Mouse (Mus musculus): ENCODE measurements at regions not wholly inside any gene's neighbourhood (a gene's known extent, or its start where the extent isn't known, plus 50 kb on each side); places are given as distances from the start of the nearest gene placed in this dataset.

DNA sequence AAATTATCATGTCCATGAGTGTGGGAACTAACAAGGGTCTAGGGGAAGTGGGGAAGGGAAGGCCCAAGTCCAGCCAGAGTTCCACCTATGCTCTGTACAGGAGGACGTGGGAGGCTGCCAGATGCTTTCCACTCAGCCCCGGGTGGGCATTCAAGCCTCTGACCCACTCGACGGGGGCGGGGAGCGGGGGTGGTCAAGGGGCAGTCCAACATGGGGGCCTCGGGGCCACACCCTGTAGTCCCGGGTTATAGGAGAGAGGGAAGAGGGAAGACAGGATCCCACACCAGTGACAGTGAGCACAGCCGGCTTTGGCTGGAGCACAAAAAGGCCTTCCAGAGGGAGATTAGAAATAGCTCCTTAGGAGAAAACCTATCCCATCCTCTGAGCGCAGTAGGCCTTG is 283.1 kb upstream of the Ddi1 start:
- WGBS, result 73% methylated on average over 10 of the region's 10 CpGs
- Histone ChIP-seq H3K9me3 (no peaks in the 10 kb centered on the region), H3K27ac (no peak overlapping the region), H3K36me3 (no peaks in the 10 kb centered on the region), H3K4me3 (no peak overlapping the region), H3K4me2 (no peak overlapping the region), H3K9ac (no peak overlapping the region), H3K27me3 (no peaks in the 10 kb centered on the region), H3K4me1 (replicated peaks) (no peaks in the 10 kb centered on the region)
- ATAC-seq (ENCODE audit: low FRiP score), result no peak; the same call in 1 of the 2 replicates

DNA sequence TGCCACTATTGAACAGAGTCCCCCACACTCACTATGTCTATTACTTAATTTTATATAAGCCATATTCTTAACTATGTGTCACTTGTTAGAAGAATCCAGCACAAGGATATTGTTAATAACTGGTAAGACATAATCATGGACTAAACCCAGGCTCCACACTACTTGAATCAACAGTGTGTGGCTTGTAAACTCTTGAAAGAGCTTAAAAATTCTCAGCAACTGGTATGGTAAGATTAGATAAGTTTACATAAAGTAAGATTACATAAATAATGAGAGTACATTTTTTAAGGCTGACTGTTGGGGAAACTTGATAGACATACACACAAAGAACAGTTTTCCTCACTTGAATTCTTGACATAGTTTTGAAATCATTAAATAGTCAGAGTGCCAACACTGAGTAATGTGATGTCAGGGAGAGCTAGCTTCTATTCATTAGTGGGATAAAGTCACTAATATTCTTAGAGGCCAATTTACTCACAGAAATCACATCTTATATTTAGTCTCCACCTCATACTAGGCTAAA is 270.6 kb upstream of the Ddi1 start:
- Histone ChIP-seq H3K9me3 (no peaks in the 10 kb centered on the region), H3K4me2 (no peak overlapping the region), H3K27ac (no peak overlapping the region), H3K4me3 (no peak overlapping the region), H3K4me1 (replicated peaks) (no peaks in the 10 kb centered on the region), H3K36me3 (no peaks in the 10 kb centered on the region), H3K27me3 (no peaks in the 10 kb centered on the region), H3K9ac (no peak overlapping the region)
- no peak for ATAC-seq (ENCODE audit: low FRiP score)

DNA sequence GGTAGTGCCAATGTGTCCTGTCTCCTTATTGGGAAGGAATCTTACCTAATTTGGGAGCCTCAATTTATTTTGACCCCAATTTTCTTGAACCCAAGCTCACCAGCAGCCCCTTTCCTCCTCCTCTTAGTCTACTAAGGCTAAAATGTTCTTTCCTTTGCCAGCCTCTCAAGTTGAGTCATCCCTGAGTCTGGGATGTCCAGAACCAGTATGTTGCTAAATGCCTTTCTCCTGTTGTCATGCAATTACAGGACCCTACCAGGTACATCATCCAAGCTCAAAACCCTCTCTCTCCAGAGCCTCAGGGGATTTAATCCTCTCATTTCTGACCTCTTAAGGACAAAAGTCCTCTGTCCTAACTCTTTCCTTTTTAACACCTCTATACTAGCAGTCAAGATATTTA is 259.2 kb upstream of the Ddi1 start:
- no peak overlapping the region for H3K4me3 ChIP-seq
- no peaks in the 10 kb centered on the region for H3K4me1 ChIP-seq (replicated peaks)
- no peaks in the 10 kb centered on the region for H3K27me3 ChIP-seq
- H3K27ac ChIP-seq, result no peak overlapping the region
- no peak overlapping the region for H3K4me2 ChIP-seq
- H3K36me3 ChIP-seq, result no peaks in the 10 kb centered on the region
- no peak for ATAC-seq (ENCODE audit: low FRiP score)
- H3K9me3 ChIP-seq, result no peaks in the 10 kb centered on the region
- no peak overlapping the region for H3K9ac ChIP-seq

DNA sequence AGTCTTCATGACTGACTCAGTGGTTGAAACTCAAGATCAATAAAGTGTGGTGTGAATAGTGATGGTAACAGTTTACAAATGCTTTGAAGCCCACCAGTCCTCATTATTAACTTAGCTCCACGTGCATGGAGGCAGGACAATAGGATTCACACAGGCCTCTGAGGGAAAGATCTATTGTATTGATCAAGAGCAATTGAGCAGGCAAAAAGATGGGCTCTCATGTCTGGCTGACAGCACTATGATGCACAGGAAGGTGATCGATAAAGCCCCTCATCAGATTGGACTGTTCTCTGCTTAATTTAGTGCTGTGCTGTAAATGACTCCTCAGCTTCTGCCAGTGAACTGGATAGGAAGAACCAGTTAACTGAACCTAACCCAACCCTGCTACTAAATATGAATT is 247.5 kb upstream of the Ddi1 start:
- 51% methylated on average over 2 of the region's 2 CpGs for WGBS
- H3K36me3 ChIP-seq, result no peaks in the 10 kb centered on the region
- 0 out of 2 replicates have a peak, but pooled peaks have one; percentile 24 for ATAC-seq (ENCODE audit: low FRiP score)
- no peaks in the 10 kb centered on the region for H3K4me1 ChIP-seq (replicated peaks)
- no peaks in the 10 kb centered on the region for H3K27me3 ChIP-seq
- no peaks in the 10 kb centered on the region for H3K9me3 ChIP-seq
- H3K4me2 ChIP-seq, result no peak overlapping the region
- no peak overlapping the region for H3K9ac ChIP-seq
- no peak overlapping the region for H3K27ac ChIP-seq
- no peak overlapping the region for H3K4me3 ChIP-seq

DNA sequence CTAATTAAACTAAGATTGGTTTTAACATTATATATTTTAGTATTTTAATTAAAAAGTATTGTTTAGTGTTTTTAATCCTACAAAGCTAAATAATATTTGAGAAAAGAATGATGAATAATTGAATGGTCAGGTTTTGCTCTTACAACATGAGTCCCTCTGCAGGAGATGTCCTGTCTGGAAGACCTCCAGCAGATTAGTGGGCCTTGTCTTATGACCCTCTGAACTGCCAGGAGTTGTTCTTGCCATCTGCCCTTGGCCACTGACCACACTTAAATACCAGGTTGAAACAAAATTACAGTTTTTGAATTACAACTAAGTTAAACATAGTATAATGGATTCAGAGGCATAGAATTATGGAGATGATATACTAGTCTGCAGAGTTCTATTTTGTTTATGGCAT is 228.1 kb upstream of the Ddi1 start:
- no peak overlapping the region for H3K4me3 ChIP-seq
- no peak overlapping the region for H3K4me2 ChIP-seq
- no peak overlapping the region for H3K9ac ChIP-seq
- H3K36me3 ChIP-seq, result no peaks in the 10 kb centered on the region
- H3K27me3 ChIP-seq, result no peaks in the 10 kb centered on the region
- ATAC-seq (ENCODE audit: low FRiP score), result no peak
- H3K4me1 ChIP-seq (replicated peaks), result no peaks in the 10 kb centered on the region
- H3K27ac ChIP-seq, result no peak overlapping the region
- H3K9me3 ChIP-seq, result no peaks in the 10 kb centered on the region

DNA sequence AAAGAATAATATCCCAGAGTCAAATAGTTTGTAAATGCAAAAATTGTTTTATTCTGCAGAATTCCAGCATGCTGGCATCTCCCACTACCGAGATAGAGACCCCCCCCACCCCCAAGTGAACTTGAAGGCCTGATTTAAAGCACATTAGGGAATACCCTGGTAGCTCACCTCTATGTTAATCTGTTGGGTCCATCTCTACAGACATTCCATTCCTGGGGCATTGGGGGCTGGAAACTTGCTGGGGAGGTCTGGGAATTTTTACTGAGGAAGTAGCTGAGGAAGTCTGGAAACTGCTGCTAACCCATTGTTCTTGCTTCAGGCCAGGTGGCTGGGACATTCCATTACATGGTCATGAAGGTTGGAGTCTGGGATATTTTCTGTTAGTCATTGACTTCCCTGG is 210.8 kb upstream of the Ddi1 start:
- no peaks in the 10 kb centered on the region for H3K4me1 ChIP-seq (replicated peaks)
- no peak overlapping the region for H3K4me3 ChIP-seq
- H3K4me2 ChIP-seq, result no peak overlapping the region
- no peak overlapping the region for H3K27ac ChIP-seq
- no peak overlapping the region for H3K9ac ChIP-seq
- no peaks in the 10 kb centered on the region for H3K27me3 ChIP-seq
- 81% methylated on average over 1 of the region's 1 CpGs for WGBS
- no peaks in the 10 kb centered on the region for H3K36me3 ChIP-seq
- H3K9me3 ChIP-seq, result 0 out of 2 replicates have a peak, but pooled peaks cover 2% of the 10 kb centered on the region
- ATAC-seq (ENCODE audit: low FRiP score), result no peak

DNA sequence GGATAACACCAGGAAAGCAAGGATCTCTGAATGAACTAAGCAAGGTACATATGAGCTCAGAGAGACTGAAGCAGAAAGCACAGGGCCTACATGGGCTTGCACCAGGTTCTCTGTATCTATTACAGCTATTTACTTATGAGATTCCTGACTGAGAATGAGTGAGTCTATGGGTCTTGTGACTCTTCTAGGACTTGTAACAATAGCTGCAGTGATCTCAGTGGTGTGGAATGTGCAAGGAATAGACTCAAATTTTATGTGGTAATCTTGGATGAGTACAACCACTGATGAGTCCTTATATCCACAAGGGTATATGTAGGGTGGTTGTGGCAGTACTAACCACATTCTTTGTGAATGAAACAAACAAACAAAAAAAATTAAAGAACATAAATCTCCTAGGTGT is 184.9 kb upstream of the Ddi1 start:
- ATAC-seq (ENCODE audit: low FRiP score), result no peak
- H3K4me2 ChIP-seq, result no peak overlapping the region
- H3K9ac ChIP-seq, result no peak overlapping the region
- H3K27me3 ChIP-seq, result no peaks in the 10 kb centered on the region
- no peaks in the 10 kb centered on the region for H3K36me3 ChIP-seq
- no peak overlapping the region for H3K27ac ChIP-seq
- H3K4me3 ChIP-seq, result no peak overlapping the region
- no peaks in the 10 kb centered on the region for H3K4me1 ChIP-seq (replicated peaks)
- H3K9me3 ChIP-seq, result no peaks in the 10 kb centered on the region

DNA sequence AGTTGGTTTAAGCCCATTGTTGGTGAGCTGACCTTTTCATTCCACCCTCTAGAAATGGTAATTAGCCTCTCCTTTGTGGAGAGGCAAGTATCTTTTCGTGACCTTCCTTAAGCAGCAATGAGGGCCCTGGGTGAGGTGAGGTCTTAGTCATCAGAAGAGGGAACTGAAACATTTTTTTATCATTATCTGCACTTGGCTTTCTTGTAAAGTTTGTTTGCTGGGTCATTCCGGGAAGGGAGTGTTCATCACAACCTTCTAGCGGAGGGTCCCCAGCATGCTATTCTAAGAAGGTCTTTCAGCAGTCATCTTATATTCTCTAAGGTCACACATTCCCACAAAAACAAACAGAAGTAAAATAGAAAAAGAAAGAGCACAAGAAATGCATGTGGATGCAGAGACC is 165.6 kb upstream of the Ddi1 start:
- H3K9ac ChIP-seq, result no peak overlapping the region
- no peaks in the 10 kb centered on the region for H3K9me3 ChIP-seq
- H3K27ac ChIP-seq, result no peak overlapping the region
- H3K4me3 ChIP-seq, result no peak overlapping the region
- no peaks in the 10 kb centered on the region for H3K27me3 ChIP-seq
- no peak for ATAC-seq (ENCODE audit: low FRiP score)
- no peaks in the 10 kb centered on the region for H3K4me1 ChIP-seq (replicated peaks)
- no peak overlapping the region for H3K4me2 ChIP-seq
- H3K36me3 ChIP-seq, result no peaks in the 10 kb centered on the region
- WGBS, result 80% methylated on average over 3 of the region's 3 CpGs

DNA sequence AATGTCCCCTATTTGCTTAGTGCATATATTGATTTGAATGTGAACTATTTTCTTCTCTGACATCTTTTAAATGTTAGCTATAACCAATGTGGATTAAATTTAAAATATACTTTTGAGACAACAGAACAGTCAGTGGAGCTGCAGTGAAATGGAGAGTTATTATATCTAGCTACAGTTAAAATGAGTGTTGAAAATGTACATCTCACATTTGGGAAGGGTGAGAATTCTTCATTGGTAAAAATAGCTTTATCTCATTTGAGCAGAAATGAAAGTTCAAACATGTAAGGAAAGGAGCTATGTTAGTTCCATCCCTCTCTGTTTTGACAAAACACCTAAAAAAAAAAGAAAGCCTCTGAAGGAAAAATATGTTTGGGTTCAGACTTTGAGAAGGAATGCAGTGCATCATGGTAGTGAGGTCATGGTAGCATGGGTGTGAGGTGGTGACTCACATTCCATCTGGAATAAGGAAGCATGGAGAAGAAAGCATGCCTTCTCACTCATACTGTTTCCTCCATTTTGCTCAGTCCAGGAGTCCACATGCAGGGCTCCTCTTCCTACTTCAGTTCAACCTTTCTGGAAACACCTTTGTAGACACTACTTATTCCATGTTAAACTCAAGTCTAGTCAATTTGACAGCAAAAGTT is 164.3 kb upstream of the Ddi1 start:
- Histone ChIP-seq H3K4me1 (replicated peaks) (no peaks in the 10 kb centered on the region), H3K4me3 (no peak overlapping the region), H3K36me3 (no peaks in the 10 kb centered on the region), H3K9ac (no peak overlapping the region), H3K27me3 (no peaks in the 10 kb centered on the region), H3K27ac (no peak overlapping the region), H3K9me3 (no peaks in the 10 kb centered on the region), H3K4me2 (no peak overlapping the region)
- ATAC-seq (ENCODE audit: low FRiP score), result no peak

DNA sequence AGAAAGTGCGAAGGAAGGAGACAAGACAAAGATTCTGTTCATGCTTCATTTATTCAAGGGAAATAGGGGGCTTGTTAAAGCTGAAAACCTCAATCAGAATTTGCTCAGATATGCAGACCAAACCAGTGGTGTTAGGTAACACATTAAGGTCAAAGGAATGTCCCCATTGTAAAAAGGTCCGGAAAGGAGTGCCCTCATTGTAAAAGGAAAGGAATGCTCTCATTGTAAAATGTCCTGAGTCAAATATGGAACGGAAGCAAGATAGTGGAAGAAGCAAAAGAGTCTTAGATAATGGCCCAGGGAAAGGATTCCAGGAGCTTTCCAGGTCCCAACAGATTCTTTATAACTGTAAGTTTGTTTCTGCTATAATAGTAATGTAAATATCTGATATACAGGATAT is 161.2 kb upstream of the Ddi1 start:
- ATAC-seq (ENCODE audit: low FRiP score), result no peak
- Histone ChIP-seq H3K4me2 (no peak overlapping the region), H3K9me3 (no peaks in the 10 kb centered on the region), H3K4me3 (no peak overlapping the region), H3K27ac (no peak overlapping the region), H3K36me3 (no peaks in the 10 kb centered on the region), H3K27me3 (no peaks in the 10 kb centered on the region), H3K9ac (no peak overlapping the region), H3K4me1 (replicated peaks) (no peaks in the 10 kb centered on the region)
- 30% methylated on average over 3 of the region's 3 CpGs for WGBS

DNA sequence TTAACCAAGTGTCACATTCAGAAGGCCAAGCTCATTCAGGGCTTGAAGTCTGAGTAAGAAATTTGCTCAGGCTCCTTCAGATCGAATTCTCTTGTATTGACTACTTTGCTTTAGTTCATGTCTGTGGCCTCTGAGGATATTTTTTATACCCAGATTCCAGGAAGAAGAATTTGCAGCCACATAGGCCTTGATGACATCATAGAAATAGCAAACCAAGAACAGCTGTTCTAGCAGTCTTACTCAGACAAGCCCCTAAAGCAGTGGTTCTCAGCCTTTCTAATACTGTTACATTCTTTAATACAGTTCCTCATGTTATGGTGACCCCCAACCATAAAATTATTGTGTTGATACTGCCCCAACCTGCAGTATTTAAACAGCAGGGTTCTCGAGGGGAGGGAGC is 160.8 kb upstream of the Ddi1 start:
- Histone ChIP-seq H3K9ac (no peak overlapping the region), H3K27ac (no peak overlapping the region), H3K4me2 (no peak overlapping the region), H3K9me3 (no peaks in the 10 kb centered on the region), H3K4me3 (no peak overlapping the region), H3K4me1 (replicated peaks) (no peaks in the 10 kb centered on the region), H3K36me3 (no peaks in the 10 kb centered on the region), H3K27me3 (no peaks in the 10 kb centered on the region)
- 62% methylated on average over 2 of the region's 2 CpGs for WGBS
- no peak for ATAC-seq (ENCODE audit: low FRiP score)

Measured in hindbrain, embryonic 13.5 days (tissue).